Mouse (Mus musculus): ENCODE measurements around the gene Sim1. TPM values are rescaled to one million over a fixed set of nuclear protein-coding genes. Genes with fewer than 3 reads are reported as not detected.

Sim1 gene
- total RNA-seq, 1 experiment from 2014 or later, result not detected

GRCm38 (mm10) chr10:51011391-51012150 lies 117.0 kb downstream of the Sim1 start:
- 0 out of 2 replicates have a peak, but pooled peaks have one; percentile 26 for ATAC-seq (ENCODE audit: extremely low read depth, insufficient number of reproducible peaks, low FRiP score, poor library complexity, severe bottlenecking)

DNA sequence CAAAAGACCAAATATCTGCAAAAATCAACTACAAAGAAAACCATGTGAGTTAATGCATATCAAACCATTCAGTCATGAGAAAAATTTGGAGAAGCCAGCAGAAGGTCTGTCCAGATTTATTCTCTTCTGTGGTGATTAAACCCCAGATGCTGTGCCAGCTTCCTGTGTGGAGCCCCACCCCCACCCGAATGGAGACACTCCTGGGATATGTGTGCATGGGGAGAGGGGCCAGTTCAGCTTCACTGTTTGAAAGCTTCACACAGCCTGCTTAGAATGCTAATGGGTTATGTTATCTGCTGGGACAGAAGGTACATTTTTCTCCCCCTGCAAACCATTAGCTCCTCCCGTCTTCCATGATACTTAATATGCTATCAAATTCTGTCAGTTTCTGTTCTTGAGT lies 120.3 kb downstream of the Sim1 start:
- no peak for ATAC-seq (ENCODE audit: extremely low read depth, insufficient number of reproducible peaks, low FRiP score, poor library complexity, severe bottlenecking)

DNA sequence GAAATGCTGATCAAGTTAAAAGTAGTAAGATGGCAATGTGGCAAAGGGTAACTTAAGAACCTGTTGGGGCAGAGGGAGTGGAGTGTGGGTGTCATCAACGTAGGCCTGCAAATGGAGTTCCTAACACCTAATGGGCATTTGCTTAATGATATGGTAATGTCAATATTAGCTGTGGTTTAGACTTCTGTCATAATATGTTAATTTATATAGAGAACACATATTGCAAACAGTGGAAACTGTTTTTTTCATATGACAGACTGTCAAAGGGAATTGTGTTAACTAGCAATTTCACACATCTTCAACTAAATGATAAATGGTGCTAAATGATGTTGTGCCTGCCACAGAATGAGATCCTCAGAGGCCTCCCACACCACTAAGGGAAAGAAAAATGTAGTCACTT lies 120.8 kb downstream of the Sim1 start:
- ATAC-seq (ENCODE audit: extremely low read depth, insufficient number of reproducible peaks, low FRiP score, poor library complexity, severe bottlenecking), result no peak

GRCm38 (mm10) chr10:51023308-51024279 lies 129.0 kb downstream of the Sim1 start:
- ATAC-seq (ENCODE audit: extremely low read depth, insufficient number of reproducible peaks, low FRiP score, poor library complexity, severe bottlenecking), result no peak

Data from neutrophil, adult 5-6 weeks (primary cell).